41 mouse cellular contexts compared by ENCODE assay signal in the genomic region with DNA sequence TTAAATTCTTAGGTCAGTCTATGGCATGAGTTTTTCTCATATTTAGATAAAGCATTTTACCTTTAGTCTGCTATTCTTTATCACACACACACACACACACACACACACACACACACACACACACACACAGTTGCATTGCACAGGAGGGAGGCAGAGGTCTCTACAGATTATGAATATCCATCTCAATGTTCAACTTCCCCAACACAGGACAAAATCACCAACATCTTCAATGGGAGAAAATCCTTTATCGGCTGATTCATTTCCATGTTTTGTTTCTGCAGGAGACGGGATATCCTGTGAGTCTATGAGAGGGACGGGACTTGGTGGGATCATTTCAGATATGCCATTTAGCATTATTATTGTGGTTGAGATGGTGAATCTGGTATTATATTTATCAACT. TPM values are rescaled to one million over a fixed set of nuclear protein-coding genes. Genes with fewer than 3 reads are reported as not detected.
DNase-seq lines count a peak whose midpoint lies in the region; ATAC-seq lines count a peak whose summit lies in the region.
"Had no signal": no experiment of that assay in that cellular context is flagged by ENCODE, and none has a peak within 500 bp of the region (broad histone marks: within the 10 kb centered on the region; RNA-seq: fewer than 3 reads in every experiment).

No protein-coding gene starts in this region.

- H3K27ac ChIP-seq in kidney, embryonic 14.5 days (ENCODE audit: low read depth, low read length): peak overlapping the region; percentile 34; the same call in 1 of the 2 replicates
- no peak overlapping the region for H3K27ac ChIP-seq in midbrain, embryonic 11.5 days (ENCODE audit: low read depth, low read length)
- H3K27ac ChIP-seq in midbrain, embryonic 15.5 days: no peak overlapping the region
- H3K27ac ChIP-seq: embryonic facial prominence, embryonic 13.5 days; forebrain, embryonic 15.5 days; hindbrain, embryonic 13.5 days; limb, embryonic 13.5 days; liver, embryonic 13.5 days had no signal

- 89% methylated on average over 3 of the region's 3 CpGs for WGBS in kidney, embryonic 14.5 days
- WGBS in midbrain, embryonic 11.5 days: 82% methylated on average over 3 of the region's 3 CpGs
- WGBS in midbrain, embryonic 15.5 days: 86% methylated on average over 3 of the region's 3 CpGs

- intact Hi-C loops in heart, postnatal 10 days (cut with DNase I): loop anchor here (2.0 to 5.0 kb wide), 4 partner anchors 41 to 592 kb away; no protein-coding TSS in a partner anchor

- H3K4me3 ChIP-seq in kidney, embryonic 14.5 days (ENCODE audit: low read length): no peak overlapping the region
- no peak overlapping the region for H3K4me3 ChIP-seq in midbrain, embryonic 11.5 days (ENCODE audit: low read depth, low read length)
- H3K4me3 ChIP-seq in midbrain, embryonic 15.5 days: no peak overlapping the region
- H3K4me3 ChIP-seq: embryonic facial prominence, embryonic 13.5 days; forebrain, embryonic 10.5 days; forebrain, embryonic 15.5 days; heart, embryonic 13.5 days; hindbrain, embryonic 13.5 days; limb, embryonic 13.5 days; liver, embryonic 13.5 days; stomach, embryonic 15.5 days had no signal

- H3K4me1 ChIP-seq in kidney, embryonic 14.5 days (ENCODE audit: control insufficient read depth, insufficient read depth, low read length): peaks cover 9% of the 10 kb centered on the region; the same call in 1 of the 2 replicates
- H3K4me1 ChIP-seq in midbrain, embryonic 11.5 days (ENCODE audit: control insufficient read depth, insufficient read depth, low read length): no peaks in the 10 kb centered on the region
- H3K4me1 ChIP-seq in midbrain, embryonic 15.5 days: no peaks in the 10 kb centered on the region
- H3K4me1 ChIP-seq: liver, embryonic 13.5 days; stomach, embryonic 15.5 days had no signal

- no peaks in the 10 kb centered on the region for H3K36me3 ChIP-seq in kidney, embryonic 14.5 days (ENCODE audit: control insufficient read depth, insufficient read depth, low read length)
- no peaks in the 10 kb centered on the region for H3K36me3 ChIP-seq in midbrain, embryonic 11.5 days (ENCODE audit: control insufficient read depth, insufficient read depth, low read length)
- H3K36me3 ChIP-seq in midbrain, embryonic 15.5 days (replicated peaks): no peaks in the 10 kb centered on the region
- H3K36me3 ChIP-seq: embryonic facial prominence, embryonic 13.5 days; forebrain, embryonic 10.5 days; forebrain, embryonic 15.5 days; heart, embryonic 13.5 days; hindbrain, embryonic 13.5 days; limb, embryonic 13.5 days; liver, embryonic 13.5 days; stomach, embryonic 15.5 days had no signal

- H3K27me3 ChIP-seq in kidney, embryonic 14.5 days (ENCODE audit: control insufficient read depth, insufficient read depth, low read length): no peaks in the 10 kb centered on the region
- H3K27me3 ChIP-seq in midbrain, embryonic 11.5 days (ENCODE audit: control insufficient read depth, insufficient read depth, low read length): no peaks in the 10 kb centered on the region
- H3K27me3 ChIP-seq in midbrain, embryonic 15.5 days (replicated peaks): no peaks in the 10 kb centered on the region
- H3K27me3 ChIP-seq: CH12.LX; forebrain, embryonic 15.5 days; heart, embryonic 13.5 days; hindbrain, embryonic 13.5 days; liver, embryonic 13.5 days; stomach, embryonic 15.5 days had no signal

- ATAC-seq in kidney, embryonic 14.5 days (ENCODE audit: low FRiP score, low TSS enrichment): no peak
- ATAC-seq in midbrain, embryonic 11.5 days (ENCODE audit: low FRiP score): no peak
- ATAC-seq in midbrain, embryonic 15.5 days (replicated peaks): no peak
- ATAC-seq: activated CD4-positive, CD25-positive, alpha-beta regulatory T cell, adult 4 months; forebrain, embryonic 15.5 days; intestine, embryonic 16.5 days; midbrain, embryonic 16.5 days had no signal

- no peaks in the 10 kb centered on the region for H3K9me3 ChIP-seq in kidney, embryonic 14.5 days (ENCODE audit: control insufficient read depth, low read length)
- no peaks in the 10 kb centered on the region for H3K9me3 ChIP-seq in midbrain, embryonic 11.5 days (ENCODE audit: control insufficient read depth, low read length)
- H3K9me3 ChIP-seq in midbrain, embryonic 15.5 days: no peaks in the 10 kb centered on the region
- H3K9me3 ChIP-seq: embryonic facial prominence, embryonic 13.5 days; forebrain, embryonic 10.5 days; forebrain, embryonic 15.5 days; heart, embryonic 13.5 days; hindbrain, embryonic 13.5 days; limb, embryonic 13.5 days; liver, embryonic 13.5 days; stomach, embryonic 15.5 days had no signal

- DNase-seq in adrenal gland, adult 2 months: peak; percentile 5
- DNase-seq in adrenal gland, adult 8-10 months: no peak
- peak; percentile 48 for DNase-seq in heart, adult 8-10 months (ENCODE audit: low spot score)
- no peak for DNase-seq in heart, postnatal 10 days
- DNase-seq in kidney, postnatal 4 days: no peak
- peak; percentile 35 for DNase-seq in midbrain, embryonic 11.5 days (ENCODE audit: low spot score, missing footprints)
- DNase-seq: adrenal gland, postnatal 14 days; cerebellum, adult 18-20 months; cerebellum, postnatal 10 days; heart, postnatal 4 days; liver, embryonic 13.5 days; lung, adult 18-20 months; lung, postnatal 14 days; right cerebral cortex, postnatal 25 days; thymus, postnatal 14 days had no signal

- no peak overlapping the region for H3K9ac ChIP-seq in kidney, embryonic 14.5 days (ENCODE audit: low read depth, low read length)
- no peak overlapping the region for H3K9ac ChIP-seq in midbrain, embryonic 11.5 days (ENCODE audit: low read length)
- no peak overlapping the region for H3K9ac ChIP-seq in midbrain, embryonic 15.5 days
- H3K9ac ChIP-seq: embryonic facial prominence, embryonic 13.5 days; forebrain, embryonic 15.5 days; heart, embryonic 13.5 days; hindbrain, embryonic 13.5 days; limb, embryonic 13.5 days; liver, embryonic 13.5 days; stomach, embryonic 15.5 days had no signal

- H3K4me2 ChIP-seq in kidney, embryonic 14.5 days (replicated peaks; ENCODE audit: low read depth, low read length): no peak overlapping the region
- no peak overlapping the region for H3K4me2 ChIP-seq in midbrain, embryonic 11.5 days
- no peak overlapping the region for H3K4me2 ChIP-seq in midbrain, embryonic 15.5 days
- H3K4me2 ChIP-seq: embryonic facial prominence, embryonic 13.5 days; forebrain, embryonic 15.5 days; heart, embryonic 13.5 days; hindbrain, embryonic 13.5 days; limb, embryonic 13.5 days; liver, embryonic 13.5 days; stomach, embryonic 15.5 days had no signal

RNA-seq across cellular contexts. Expression of gene Gm10295, which starts 18.8 kb away (rescaled TPM):
- not detected for total RNA-seq in adrenal gland, adult 2 months (2021)
- not detected in 2 replicates for polyA plus RNA-seq in adrenal gland, adult 2 months (2012; rRNA removed)
- not detected for total RNA-seq in adrenal gland, adult 8-10 months (2022)
- total RNA-seq in heart, adult 8-10 months (2022): not detected
- not detected for total RNA-seq in heart, postnatal 10 days (2021)
- 0.10 TPM in 1 of 2 replicates, not detected in the other for polyA plus RNA-seq in kidney, embryonic 14.5 days (2014; fragmentation: Nextera tagmentation; extraction: Ambion mirVana)
- 0.07 TPM in 1 of 2 replicates, not detected in the other for polyA plus RNA-seq in midbrain, embryonic 11.5 days (2014; fragmentation: Nextera tagmentation; extraction: Ambion mirVana)
- not detected in 2 replicates for polyA plus RNA-seq in midbrain, embryonic 15.5 days (2015; fragmentation: Nextera tagmentation; extraction: Ambion mirVana)
- total RNA-seq: adrenal gland, postnatal 14 days; CH12.LX; common myeloid progenitor, adult 5-6 weeks; ES-E14; gastrocnemius, adult 18-20 months; gastrocnemius, postnatal 4 days; heart, postnatal 4 days; layer of hippocampus, adult 8-10 months; layer of hippocampus, postnatal 25 days; left cerebral cortex, adult 8-10 months; left cerebral cortex, postnatal 36 days; neutrophil, adult 5-6 weeks had no signal
- polyA plus RNA-seq: activated CD4-positive, CD25-positive, alpha-beta regulatory T cell, adult 4 months; C2C12; embryonic facial prominence, embryonic 13.5 days; forebrain, embryonic 10.5 days; forebrain, embryonic 15.5 days; frontal cortex, adult 2 months; heart, embryonic 13.5 days; hindbrain, embryonic 13.5 days; intestine, embryonic 16.5 days; limb, embryonic 13.5 days; liver, embryonic 13.5 days; midbrain, embryonic 16.5 days; neural tube, embryonic 11.5 days; stomach, embryonic 15.5 days; urinary bladder, adult 2 months had no signal

Comparison
In these comparisons a context has a peak if more than half of its experiments do, and no peak if none do; other contexts are left out.
1. DNase-seq: peak in adrenal gland, adult 2 months (single experiment), heart, adult 8-10 months (single experiment) and midbrain, embryonic 11.5 days (single experiment); none in adrenal gland, adult 8-10 months (single experiment), heart, postnatal 10 days (0 of 2) and kidney, postnatal 4 days (0 of 2).